Mouse (Mus musculus): Measurements from ENCODE around the gene Epb41l1.
"Not testable (repeated sequence)": the region's sequence is repeated elsewhere in the genome, so short reads cannot be mapped to it uniquely, and the experiment has no call there.

GRCm38 (mm10) chr2:156516678-156517077, 96.0 kb downstream of the Epb41l1 start:
- TF ChIP-seq CTCF (IDR thresholded peaks at IDR 0.05; ENCODE audit: borderline replicate concordance, control insufficient read depth, extremely low read depth, insufficient read depth, low read length, poor library complexity); POLR2A (IDR thresholded peaks at IDR 0.05; ENCODE audit: control insufficient read depth, extremely low read depth, insufficient read depth, low read length, poor library complexity): not testable (repeated sequence)
